Mouse (Mus musculus) embryonic facial prominence, embryonic 15.5 days (tissue): Measurements from ENCODE around the gene Cenpx. TPM values are rescaled to one million over a fixed set of nuclear protein-coding genes. Genes with fewer than 3 reads are reported as not detected.

ENCODE experiments used
- ATAC-seq: fragments of 200-750 bp; cut with Nextera tagmentation; 2 replicates; pipeline ENCODE4 v1.8.0; 2017; ENCODE audit warnings: low read depth, moderate TSS enrichment; ENCODE audit not compliant: insufficient number of reproducible peaks, low FRiP score, low TSS enrichment
- H3K27ac ChIP-seq: fragments of 300-500 bp; sonication (generic); replicated peaks from 2 replicates; pipeline ENCODE4 v1.5.1; 2015; ENCODE audit warnings: mild to moderate bottlenecking, inconsistent platforms
- H3K27me3 ChIP-seq: fragments of 300-500 bp; sonication (generic); 2 replicates; pipeline ENCODE4 v1.6.1; 2015; ENCODE audit warnings: inconsistent platforms
- H3K36me3 ChIP-seq: fragments of 300-500 bp; sonication (generic); 2 replicates; pipeline ENCODE4 v1.6.1; 2015; ENCODE audit warnings: mild to moderate bottlenecking, inconsistent platforms
- H3K4me1 ChIP-seq: fragments of 300-500 bp; sonication (generic); 2 replicates; pipeline ENCODE4 v1.6.1; 2015; ENCODE audit warnings: inconsistent platforms
- H3K4me2 ChIP-seq: fragments of 300-500 bp; sonication (generic); replicated peaks from 2 replicates; pipeline ENCODE4 v1.6.1; 2015; ENCODE audit warnings: mild to moderate bottlenecking, inconsistent platforms
- H3K4me3 ChIP-seq: fragments of 300-500 bp; sonication (generic); replicated peaks from 2 replicates; pipeline ENCODE4 v1.5.1; 2015; ENCODE audit warnings: mild to moderate bottlenecking, inconsistent platforms
- H3K9ac ChIP-seq: fragments of 300-500 bp; sonication (generic); 2 replicates; pipeline ENCODE4 v1.6.1; 2015; ENCODE audit warnings: inconsistent platforms
- H3K9me3 ChIP-seq: fragments of 300-500 bp; sonication (generic); replicated peaks from 2 replicates; pipeline ENCODE4 v1.6.1; 2016; ENCODE audit warnings: inconsistent platforms
- WGBS: fragments of 180-500 bp; shearing (Covaris S2); methylation state at CpG from one replicate; pipeline ENCODE4 v1.1.7; 2015; 5-methylcytosine and 5-hydroxymethylcytosine counted together
- polyA plus RNA-seq: library from polyadenylated mRNA; unstranded; fragments of >200 nt; fragmentation: Nextera tagmentation; extraction: Ambion mirVana; gene quantifications from 2 replicates; pipeline ENCODE4 v1.2.1, GENCODE M21; 2015

Cenpx gene
- polyA plus RNA-seq, 1 experiment from 2014 or later, result 157 TPM

- Histone ChIP-seq H3K4me3 (no peak overlapping the region), H3K4me2 (no peak overlapping the region), H3K36me3 (peaks cover 16% of the 10 kb centered on the region), H3K4me1 (peaks cover 78% of the 10 kb centered on the region), H3K27ac (peak overlapping the region; percentile 48; the same call in 1 of the 2 replicates), H3K27me3 (no peaks in the 10 kb centered on the region), H3K9ac (no peak overlapping the region), H3K9me3 (no peaks in the 10 kb centered on the region)
- WGBS, result 62% methylated on average over 5 of the region's 5 CpGs
- no peak for ATAC-seq
These were observed 2.9 kb downstream of the Cenpx start for GRCm38 (mm10) chr11:120710672-120711071.

GRCm38 (mm10) chr11:120709551-120709950 is 4.0 kb downstream of the Cenpx start:
- no peak for ATAC-seq
- 68% methylated on average over 2 of the region's 2 CpGs for WGBS
- peak overlapping the region; percentile 48; the same call in 1 of the 2 replicates for H3K27ac ChIP-seq
- no peak overlapping the region for H3K4me3 ChIP-seq
- no peaks in the 10 kb centered on the region for H3K27me3 ChIP-seq
- peaks cover 79% of the 10 kb centered on the region for H3K4me1 ChIP-seq
- no peaks in the 10 kb centered on the region for H3K9me3 ChIP-seq
- peaks cover 9% of the 10 kb centered on the region for H3K36me3 ChIP-seq
- H3K4me2 ChIP-seq, result no peak overlapping the region
- no peak overlapping the region for H3K9ac ChIP-seq

GRCm38 (mm10) chr11:120707969-120708368 is 5.6 kb downstream of the Cenpx start:
- Histone ChIP-seq H3K36me3 (peaks cover 9% of the 10 kb centered on the region), H3K27ac (peak overlapping the region; percentile 76), H3K4me2 (no peak overlapping the region), H3K4me3 (no peak overlapping the region), H3K9me3 (no peaks in the 10 kb centered on the region), H3K27me3 (no peaks in the 10 kb centered on the region), H3K4me1 (peaks cover 82% of the 10 kb centered on the region), H3K9ac (no peak overlapping the region)
- no peak for ATAC-seq
- WGBS, result 30% methylated on average over 5 of the region's 5 CpGs

GRCm38 (mm10) chr11:120707225-120707624 is 6.3 kb downstream of the Cenpx start:
- H3K27me3 ChIP-seq, result no peaks in the 10 kb centered on the region
- peaks cover 13% of the 10 kb centered on the region for H3K36me3 ChIP-seq
- peak; percentile 13; the same call in 1 of the 2 replicates for ATAC-seq
- H3K4me3 ChIP-seq, result no peak overlapping the region
- no peak overlapping the region for H3K4me2 ChIP-seq
- peak overlapping the region; percentile 76 for H3K27ac ChIP-seq
- 12% methylated on average over 11 of the region's 12 CpGs for WGBS
- H3K4me1 ChIP-seq, result peaks cover 75% of the 10 kb centered on the region
- no peak overlapping the region for H3K9ac ChIP-seq
- no peaks in the 10 kb centered on the region for H3K9me3 ChIP-seq

GRCm38 (mm10) chr11:120706120-120706519 is 7.4 kb downstream of the Cenpx start:
- H3K4me2 ChIP-seq, result no peak overlapping the region
- ATAC-seq, result no peak
- 68% methylated on average over 5 of the region's 5 CpGs for WGBS

GRCm38 (mm10) chr11:120704486-120705325 is 8.8 kb downstream of the Cenpx start:
- H3K4me2 ChIP-seq, result no peak overlapping the region
- peaks cover 63% of the 10 kb centered on the region for H3K4me1 ChIP-seq
- ATAC-seq, result no peak
- no peaks in the 10 kb centered on the region for H3K9me3 ChIP-seq
- no peak overlapping the region for H3K9ac ChIP-seq
- H3K4me3 ChIP-seq, result no peak overlapping the region
- H3K36me3 ChIP-seq, result peaks cover 14% of the 10 kb centered on the region; the same call in 1 of the 2 replicates
- peak overlapping the region; percentile 59; the same call in 1 of the 2 replicates for H3K27ac ChIP-seq
- H3K27me3 ChIP-seq, result no peaks in the 10 kb centered on the region
- WGBS, result 21% methylated on average over 8 of the region's 8 CpGs

More at GRCm38 (mm10) chr11:120706120-120706519, 7.4 kb downstream of the Cenpx start:
- Histone ChIP-seq H3K9me3 (no peaks in the 10 kb centered on the region), H3K9ac (no peak overlapping the region), H3K27ac (peak overlapping the region; percentile 76; the same call in 1 of the 2 replicates), H3K27me3 (no peaks in the 10 kb centered on the region), H3K4me1 (peaks cover 70% of the 10 kb centered on the region), H3K4me3 (no peak overlapping the region), H3K36me3 (peaks cover 22% of the 10 kb centered on the region)

GRCm38 (mm10) chr11:120703696-120704454 is 9.7 kb downstream of the Cenpx start:
- Histone ChIP-seq H3K36me3 (peaks cover 14% of the 10 kb centered on the region; the same call in 1 of the 2 replicates), H3K9me3 (no peaks in the 10 kb centered on the region), H3K4me3 (no peak overlapping the region), H3K4me1 (peaks cover 56% of the 10 kb centered on the region), H3K9ac (no peak overlapping the region), H3K27me3 (no peaks in the 10 kb centered on the region), H3K27ac (peak overlapping the region; percentile 59; the same call in 1 of the 2 replicates), H3K4me2 (no peak overlapping the region)
- ATAC-seq, result no peak; the same call in 1 of the 2 replicates
- 34% methylated on average over 15 of the region's 15 CpGs for WGBS

GRCm38 (mm10) chr11:120697741-120698140 is 15.8 kb downstream of the Cenpx start:
- Histone ChIP-seq H3K36me3 (peaks cover 28% of the 10 kb centered on the region), H3K27me3 (no peaks in the 10 kb centered on the region), H3K4me3 (no peak overlapping the region), H3K27ac (peak overlapping the region; percentile 34), H3K4me2 (no peak overlapping the region), H3K4me1 (peaks cover 23% of the 10 kb centered on the region), H3K9me3 (no peaks in the 10 kb centered on the region), H3K9ac (no peak overlapping the region)
- WGBS, result 44% methylated on average over 10 of the region's 10 CpGs
- no peak; the same call in 1 of the 2 replicates for ATAC-seq

GRCm38 (mm10) chr11:120696568-120696967 is 17.0 kb downstream of the Cenpx start:
- H3K9me3 ChIP-seq, result no peaks in the 10 kb centered on the region
- H3K27ac ChIP-seq, result no peak overlapping the region
- peaks cover 23% of the 10 kb centered on the region for H3K4me1 ChIP-seq
- peaks cover 20% of the 10 kb centered on the region for H3K36me3 ChIP-seq
- H3K4me2 ChIP-seq, result no peak overlapping the region
- no peak for ATAC-seq
- no peaks in the 10 kb centered on the region for H3K27me3 ChIP-seq
- no peak overlapping the region for H3K4me3 ChIP-seq
- 94% methylated on average over 6 of the region's 6 CpGs for WGBS
- no peak overlapping the region for H3K9ac ChIP-seq

GRCm38 (mm10) chr11:120695641-120696040 is 17.9 kb downstream of the Cenpx start:
- 40% methylated on average over 12 of the region's 12 CpGs for WGBS
- Histone ChIP-seq H3K4me1 (peaks cover 23% of the 10 kb centered on the region), H3K27ac (peak overlapping the region; percentile 63; the same call in 1 of the 2 replicates), H3K36me3 (peaks cover 16% of the 10 kb centered on the region), H3K4me2 (no peak overlapping the region), H3K27me3 (no peaks in the 10 kb centered on the region), H3K4me3 (no peak overlapping the region), H3K9me3 (no peaks in the 10 kb centered on the region), H3K9ac (no peak overlapping the region)
- ATAC-seq, result no peak

- no peak overlapping the region for H3K4me2 ChIP-seq
- peak; percentile 65; the same call in 1 of the 2 replicates for ATAC-seq
- peaks cover 20% of the 10 kb centered on the region for H3K36me3 ChIP-seq
- 10% methylated on average over 4 of the region's 4 CpGs for WGBS
- H3K4me3 ChIP-seq, result no peak overlapping the region
- peaks cover 23% of the 10 kb centered on the region for H3K4me1 ChIP-seq
- H3K9ac ChIP-seq, result no peak overlapping the region
- H3K27me3 ChIP-seq, result no peaks in the 10 kb centered on the region
- H3K9me3 ChIP-seq, result no peaks in the 10 kb centered on the region
- peak overlapping the region; percentile 63 for H3K27ac ChIP-seq
These were observed 18.4 kb downstream of the Cenpx start for GRCm38 (mm10) chr11:120695184-120695583.
